Mouse (Mus musculus): ENCODE measurements at regions not wholly inside any gene's neighbourhood (a gene's known extent, or its start where the extent isn't known, plus 50 kb on each side); places are given as distances from the start of the nearest gene placed in this dataset.

- in situ Hi-C loops (cut with MseI, MboI), result loop anchor here (25.0 kb wide), 2 partner anchors 206 to 1256 kb away; no protein-coding TSS in a partner anchor
Observed at GRCm38 (mm10) chr7:73643306-73643992, 96.7 kb upstream of the Fam174b start.

- in situ Hi-C loops (cut with MseI, MboI), result loop anchor here (25.0 kb wide), 2 partner anchors 203 to 1253 kb away; no protein-coding TSS in a partner anchor
Observed at GRCm38 (mm10) chr7:73640194-73640593, 98.6 kb upstream of the Chd2 start.

DNA sequence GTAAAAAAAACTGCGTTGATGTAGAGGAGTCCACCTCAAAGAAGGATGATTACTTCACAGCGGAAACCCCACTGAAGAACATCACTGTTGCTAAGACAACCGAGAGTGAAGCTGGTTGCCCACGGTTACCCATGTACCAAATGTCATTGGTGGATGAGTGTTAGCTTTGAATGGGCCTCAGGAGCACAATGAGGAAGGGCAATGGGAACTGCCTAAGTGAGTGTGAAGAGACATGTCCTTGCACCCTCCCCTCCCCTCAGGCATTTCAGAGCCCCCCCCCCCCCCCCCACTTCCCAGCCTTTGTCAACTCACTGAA, 96.1 kb upstream of the Chd2 start:
- in situ Hi-C loops (cut with MseI, MboI), result loop anchor here (25.0 kb wide), 2 partner anchors 200 to 1250 kb away; no protein-coding TSS in a partner anchor

- in situ Hi-C loops (cut with MseI, MboI), result loop anchor here (25.0 kb wide), 2 partner anchors 200 to 1250 kb away; no protein-coding TSS in a partner anchor
Observed at GRCm38 (mm10) chr7:73637101-73637809, 95.6 kb upstream of the Chd2 start.

DNA sequence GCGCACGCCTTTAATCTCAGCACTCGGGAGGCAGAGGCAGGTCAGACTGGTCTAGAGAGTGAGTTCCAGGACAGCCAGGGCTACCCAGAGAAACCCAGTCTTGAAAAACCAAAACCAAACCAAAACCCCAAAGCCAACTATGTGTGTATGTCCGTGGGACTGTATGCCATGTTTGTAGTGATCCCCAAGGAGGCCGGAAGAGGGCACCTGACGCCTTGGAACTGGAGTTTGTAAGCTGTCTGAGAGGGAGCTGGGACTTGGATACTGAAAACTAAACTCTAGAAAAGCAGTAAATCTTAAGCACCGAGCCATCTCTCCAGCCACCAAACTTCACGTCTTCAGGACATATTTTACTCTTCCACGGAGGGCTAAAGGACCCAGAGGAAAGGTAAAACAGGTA, 93.8 kb upstream of the Chd2 start:
- in situ Hi-C loops (cut with MseI, MboI), result loop anchor here (25.0 kb wide), 2 partner anchors 198 to 1248 kb away; no protein-coding TSS in a partner anchor

DNA sequence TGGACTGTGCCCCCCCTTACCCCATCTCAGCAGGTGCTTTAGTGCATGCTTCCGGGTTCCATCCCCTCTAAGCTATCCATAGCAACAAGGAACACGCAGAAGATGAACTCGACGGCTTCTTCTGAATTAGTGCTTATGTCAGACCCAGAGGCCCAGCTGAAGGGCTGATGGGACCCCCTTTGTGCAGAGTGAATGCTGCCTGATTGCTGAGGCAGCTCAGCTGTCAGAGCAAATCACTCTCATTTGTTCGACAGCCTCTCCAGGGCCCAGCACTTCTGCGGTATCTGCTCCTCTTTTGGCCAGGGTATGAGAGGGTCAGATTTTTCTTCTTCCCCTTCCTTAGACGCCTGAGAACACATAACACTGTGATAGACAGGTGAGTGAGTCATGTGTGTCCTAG, 89.2 kb upstream of the Chd2 start:
- in situ Hi-C loops (cut with MseI, MboI), result loop anchor here (25.0 kb wide), 2 partner anchors 193 to 1243 kb away; no protein-coding TSS in a partner anchor

- in situ Hi-C loops (cut with MseI, MboI), result loop anchor here (5.0 to 25.0 kb wide), 4 partner anchors 102 to 1242 kb away; no protein-coding TSS in a partner anchor
Observed at GRCm38 (mm10) chr7:73629182-73629581, 87.6 kb upstream of the Chd2 start.

DNA sequence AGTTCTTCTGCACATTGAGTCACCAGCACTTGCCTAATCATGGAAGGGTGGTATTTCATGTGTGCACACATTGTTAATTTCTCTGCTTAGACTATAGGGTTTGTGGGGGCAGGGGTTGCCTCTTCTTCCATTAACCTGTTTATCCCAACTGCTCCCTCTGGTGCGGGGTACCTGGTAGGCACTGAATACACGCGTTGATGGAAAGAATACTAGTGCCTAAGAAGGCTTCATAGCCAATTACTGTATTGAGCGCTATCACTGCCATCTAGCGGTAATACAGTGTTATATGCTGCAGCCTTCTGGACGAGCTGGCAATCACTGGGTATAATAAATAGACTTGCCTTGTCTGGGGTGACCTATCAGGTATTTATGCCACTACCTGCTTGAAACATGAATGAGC, 86.4 kb upstream of the Chd2 start:
- in situ Hi-C loops (cut with MseI, MboI), result loop anchor here (5.0 to 25.0 kb wide), 4 partner anchors 101 to 1241 kb away; no protein-coding TSS in a partner anchor

DNA sequence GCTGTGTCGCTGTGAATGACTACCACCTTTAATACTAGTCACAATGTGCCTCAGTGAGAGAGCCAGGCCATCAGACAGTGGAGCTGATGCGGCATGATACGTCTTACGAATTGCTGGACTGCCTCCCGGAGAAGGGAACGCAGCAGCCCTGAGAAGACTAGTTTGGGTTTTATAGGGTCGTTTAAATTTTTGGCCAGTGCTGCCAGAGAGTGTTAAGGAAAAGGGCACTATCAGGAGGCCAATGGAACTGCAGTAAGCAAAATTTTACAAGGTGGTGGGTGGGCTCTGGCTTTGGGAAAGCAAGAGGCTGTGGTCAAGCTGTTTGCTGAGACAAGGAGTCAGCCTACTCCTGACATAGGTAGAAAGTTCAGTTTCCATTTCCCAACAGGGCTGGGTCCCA, 84.7 kb upstream of the Chd2 start:
- in situ Hi-C loops (cut with MseI, MboI), result loop anchor here (5.0 to 25.0 kb wide), 4 partner anchors 99 to 1239 kb away; no protein-coding TSS in a partner anchor

DNA sequence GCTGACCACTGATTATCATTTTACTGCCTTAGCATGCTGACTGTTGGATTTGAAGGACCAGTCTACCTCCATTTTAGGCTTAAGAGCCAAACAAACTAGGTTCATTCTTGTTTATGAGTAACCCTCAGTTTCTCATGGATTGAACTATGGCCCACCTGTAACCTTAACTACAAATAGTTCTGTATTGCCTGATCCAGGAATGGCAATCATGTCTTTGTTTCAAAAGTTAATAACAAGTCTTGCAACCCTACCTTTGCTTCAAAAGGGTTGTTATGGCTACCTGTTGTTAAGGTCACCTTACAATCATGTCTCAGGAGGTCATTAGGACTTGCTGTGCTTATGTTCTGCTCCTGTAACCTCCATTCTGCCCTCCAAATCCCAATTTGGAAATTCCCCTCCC, 84.0 kb upstream of the Chd2 start:
- in situ Hi-C loops (cut with MseI, MboI), result loop anchor here (5.0 to 25.0 kb wide), 4 partner anchors 98 to 1238 kb away; no protein-coding TSS in a partner anchor

- in situ Hi-C loops (cut with MseI, MboI), result loop anchor here (5.0 to 25.0 kb wide), 4 partner anchors 98 to 1238 kb away; no protein-coding TSS in a partner anchor
Observed at GRCm38 (mm10) chr7:73624992-73625391, 83.4 kb upstream of the Chd2 start.

GRCm38 (mm10) chr7:73624093-73624600, 82.5 kb upstream of the Chd2 start:
- in situ Hi-C loops (cut with MseI, MboI), result loop anchor here in 1 of 2 experiments (10.0 kb wide), 1 partner anchor 99 kb away; no protein-coding TSS in a partner anchor

GRCm38 (mm10) chr7:73622468-73622867, 80.8 kb upstream of the Chd2 start:
- in situ Hi-C loops (cut with MseI, MboI), result loop anchor here in 1 of 2 experiments (10.0 kb wide), 1 partner anchor 98 kb away; no protein-coding TSS in a partner anchor

DNA sequence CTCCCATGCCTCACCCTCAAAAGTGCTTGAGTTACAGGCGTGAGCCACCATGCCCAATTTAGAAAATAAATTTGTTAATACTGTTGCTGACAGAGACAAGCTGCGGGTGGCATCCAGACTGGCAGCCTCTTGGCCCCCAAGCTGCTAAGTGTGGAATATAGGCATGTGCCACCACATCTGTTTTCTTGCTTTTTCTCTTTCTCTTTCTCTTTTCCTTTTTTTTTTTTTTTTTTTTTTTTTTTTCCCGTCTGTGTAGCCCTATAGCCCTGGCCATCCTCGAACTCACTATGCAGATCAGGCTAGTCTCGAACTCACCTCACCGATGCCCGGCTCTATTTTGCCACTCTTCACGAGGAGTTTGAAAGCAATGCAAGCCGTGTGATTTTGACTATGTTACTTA, 78.7 kb upstream of the Chd2 start:
- in situ Hi-C loops (cut with MseI, MboI), result loop anchor here in 1 of 2 experiments (10.0 kb wide), 1 partner anchor 96 kb away; no protein-coding TSS in a partner anchor

- in situ Hi-C loops (cut with MseI, MboI), result loop anchor here in 1 of 2 experiments (5.0 kb wide), 1 partner anchor 62 kb away; no protein-coding TSS in a partner anchor
Observed at GRCm38 (mm10) chr7:73618758-73619416, 77.3 kb upstream of the Chd2 start.

- in situ Hi-C loops (cut with MseI, MboI), result loop anchor here in 1 of 2 experiments (5.0 kb wide), 1 partner anchor 61 kb away; no protein-coding TSS in a partner anchor
Observed at GRCm38 (mm10) chr7:73617910-73618757, 76.5 kb upstream of the Chd2 start.

- in situ Hi-C loops (cut with MseI, MboI), result loop anchor here in 1 of 2 experiments (5.0 kb wide), 1 partner anchor 60 kb away; no protein-coding TSS in a partner anchor
Observed at GRCm38 (mm10) chr7:73616971-73617906, 75.6 kb upstream of the Chd2 start.

- in situ Hi-C loops (cut with MseI, MboI), result loop anchor here in 1 of 2 experiments (5.0 kb wide), 1 partner anchor 59 kb away; no protein-coding TSS in a partner anchor
Observed at GRCm38 (mm10) chr7:73616015-73616414, 74.4 kb upstream of the Chd2 start.
